Mouse (Mus musculus) hindbrain, postnatal 0 days (tissue): ENCODE measurements at regions not wholly inside any gene's neighbourhood (a gene's known extent, or its start where the extent isn't known, plus 50 kb on each side); places are given as distances from the start of the nearest gene placed in this dataset.

ENCODE experiments used
- ATAC-seq: fragments of 200-750 bp; cut with Nextera tagmentation; 2 replicates; pipeline ENCODE4 v1.8.0; 2017; ENCODE audit warnings: mild to moderate bottlenecking, moderate TSS enrichment, moderate library complexity
- DNase-seq: peaks from one replicate; pipeline ENCODE4 v3.0.0-alpha.2; 2015; ENCODE audit warnings: low spot score
- H3K27ac ChIP-seq: fragments of 300-500 bp; sonication (generic); 2 replicates; pipeline ENCODE4 v1.5.1; 2014; ENCODE audit warnings: mild to moderate bottlenecking
- H3K27me3 ChIP-seq: fragments of 300-500 bp; sonication (generic); 2 replicates; pipeline ENCODE4 v1.6.1; 2014; ENCODE audit warnings: low read length, mixed read lengths; ENCODE audit not compliant: insufficient read depth
- H3K36me3 ChIP-seq: fragments of 300-500 bp; sonication (generic); 2 replicates; pipeline ENCODE4 v1.6.1; 2014; ENCODE audit warnings: low read length, mixed read lengths; ENCODE audit not compliant: insufficient read depth
- H3K4me1 ChIP-seq: fragments of 300-500 bp; sonication (generic); 2 replicates; pipeline ENCODE4 v1.6.1; 2014; ENCODE audit warnings: antibody characterized with exemption, low read length, mixed read lengths; ENCODE audit not compliant: insufficient read depth
- H3K4me2 ChIP-seq: fragments of 300-500 bp; sonication (generic); 2 replicates; pipeline ENCODE4 v1.6.1; 2014; ENCODE audit warnings: low read depth, mild to moderate bottlenecking, low read length, moderate library complexity, mixed read lengths
- H3K4me3 ChIP-seq: fragments of 300-500 bp; sonication (generic); 2 replicates; pipeline ENCODE4 v1.5.1; 2014; ENCODE audit warnings: low read length
- H3K9ac ChIP-seq: fragments of 300-500 bp; sonication (generic); replicated peaks from 2 replicates; pipeline ENCODE4 v1.6.1; 2014; ENCODE audit warnings: mild to moderate bottlenecking, low read length, moderate library complexity, mixed read lengths
- H3K9me3 ChIP-seq: fragments of 300-500 bp; sonication (generic); 2 replicates; pipeline ENCODE4 v1.6.1; 2016; ENCODE audit warnings: low read length, mixed read lengths
- CTCF ChIP-seq: IDR thresholded peaks from 2 replicates; pipeline ENCODE4 v1.5.1; 2016; ENCODE audit warnings: antibody characterized with exemption, control low read depth, low read depth
- WGBS: fragments of 180-500 bp; shearing (Covaris S2); extraction: QIAGEN DNeasy Blood & Tissue Kit; methylation state at CpG from one replicate; pipeline ENCODE4 v1.1.7; 2014; 5-methylcytosine and 5-hydroxymethylcytosine counted together

- Histone ChIP-seq H3K4me3 (no peak overlapping the region), H3K4me2 (no peak overlapping the region), H3K27me3 (no peaks in the 10 kb centered on the region), H3K4me1 (no peaks in the 10 kb centered on the region), H3K9ac (no peak overlapping the region), H3K27ac (no peak overlapping the region), H3K36me3 (no peaks in the 10 kb centered on the region), H3K9me3 (no peaks in the 10 kb centered on the region)
- TF ChIP-seq CTCF: no peak
- no peak for DNase-seq
- WGBS: 83% methylated on average over 6 of the region's 6 CpGs
- no peak for ATAC-seq
Measured at GRCm38 (mm10) chr16:75384526-75385222, 201.2 kb downstream of the Lipi start.

- Histone ChIP-seq H3K9ac (no peak overlapping the region), H3K4me1 (no peaks in the 10 kb centered on the region), H3K27me3 (no peaks in the 10 kb centered on the region), H3K4me3 (no peak overlapping the region), H3K9me3 (no peaks in the 10 kb centered on the region), H3K36me3 (no peaks in the 10 kb centered on the region), H3K4me2 (no peak overlapping the region), H3K27ac (no peak overlapping the region)
- TF ChIP-seq CTCF: peak; percentile 28
- ATAC-seq: no peak
- 55% methylated on average over 1 of the region's 1 CpGs for WGBS
- no peak for DNase-seq
Measured at GRCm38 (mm10) chr16:75381191-75381590, 204.7 kb downstream of the Lipi start.

DNA sequence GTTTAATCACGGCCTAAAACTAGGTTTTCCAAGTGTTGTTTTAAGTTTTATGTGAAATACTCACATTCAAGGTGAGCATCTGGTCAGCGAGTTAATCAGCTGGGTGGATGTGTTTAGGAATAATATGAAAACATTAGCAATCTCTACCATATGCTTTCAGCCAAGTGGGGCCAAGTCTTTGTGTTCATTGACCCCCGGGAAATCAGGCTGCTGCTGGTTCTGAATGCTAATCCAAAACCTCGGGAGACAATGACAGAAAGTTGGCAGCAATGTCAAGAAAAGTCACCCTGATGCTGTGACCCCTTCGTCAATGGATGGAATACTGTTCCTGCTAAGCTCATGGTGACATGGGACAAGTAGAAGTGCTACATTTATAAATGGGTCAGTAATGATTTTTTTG is 216.2 kb downstream of the Lipi start:
- ATAC-seq (peak; percentile 45; the same call in 1 of the 2 replicates), DNase-seq (peak; percentile 63)
- no peak overlapping the region for H3K9ac ChIP-seq
- WGBS: 35% methylated on average over 5 of the region's 5 CpGs
- no peak overlapping the region for H3K27ac ChIP-seq
- H3K4me3 ChIP-seq: no peak overlapping the region
- no peaks in the 10 kb centered on the region for H3K9me3 ChIP-seq
- no peaks in the 10 kb centered on the region for H3K4me1 ChIP-seq
- H3K4me2 ChIP-seq: no peak overlapping the region
- no peak for TF ChIP-seq CTCF
- no peaks in the 10 kb centered on the region for H3K36me3 ChIP-seq
- no peaks in the 10 kb centered on the region for H3K27me3 ChIP-seq

DNA sequence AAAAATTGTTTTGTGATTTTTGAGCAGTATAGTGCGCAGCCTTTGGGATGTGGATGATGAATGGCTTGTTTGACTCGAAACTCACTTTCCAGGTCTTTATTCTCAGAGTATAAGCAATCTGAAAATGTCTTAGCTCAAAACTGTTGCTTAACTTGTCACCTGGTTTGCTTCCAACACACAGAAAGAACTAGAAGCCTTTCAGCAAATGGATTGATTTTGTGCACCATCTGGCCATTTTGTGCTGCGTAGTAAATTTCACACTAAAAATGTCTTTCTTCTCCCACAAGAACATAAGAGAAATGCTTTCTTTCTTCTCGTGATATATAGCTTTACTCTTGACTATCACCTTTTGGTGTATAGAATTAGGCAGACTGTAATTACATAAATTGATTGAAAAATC is 219.1 kb downstream of the Lipi start:
- ATAC-seq (no peak), DNase-seq (no peak)
- TF ChIP-seq CTCF: no peak
- 86% methylated on average over 4 of the region's 4 CpGs for WGBS
- Histone ChIP-seq H3K4me3 (no peak overlapping the region), H3K4me1 (no peaks in the 10 kb centered on the region), H3K9me3 (no peaks in the 10 kb centered on the region), H3K4me2 (no peak overlapping the region), H3K27ac (no peak overlapping the region), H3K9ac (no peak overlapping the region), H3K27me3 (no peaks in the 10 kb centered on the region), H3K36me3 (no peaks in the 10 kb centered on the region)

- no peak for TF ChIP-seq CTCF
- Histone ChIP-seq H3K4me1 (no peaks in the 10 kb centered on the region), H3K27ac (no peak overlapping the region), H3K9me3 (no peaks in the 10 kb centered on the region), H3K4me2 (no peak overlapping the region), H3K27me3 (no peaks in the 10 kb centered on the region), H3K4me3 (no peak overlapping the region), H3K9ac (no peak overlapping the region), H3K36me3 (no peaks in the 10 kb centered on the region)
- 30% methylated on average over 8 of the region's 8 CpGs for WGBS
- DNase-seq (peak; percentile 29), ATAC-seq (0 out of 2 replicates have a peak, but pooled peaks have one; percentile 47)
Measured at GRCm38 (mm10) chr16:75365361-75365994, 220.4 kb downstream of the Lipi start.

- peak; percentile 67 for DNase-seq
- Histone ChIP-seq H3K4me1 (no peaks in the 10 kb centered on the region), H3K27me3 (no peaks in the 10 kb centered on the region), H3K4me3 (no peak overlapping the region), H3K9me3 (no peaks in the 10 kb centered on the region), H3K27ac (no peak overlapping the region), H3K4me2 (no peak overlapping the region), H3K36me3 (no peaks in the 10 kb centered on the region), H3K9ac (no peak overlapping the region)
- 67% methylated on average over 4 of the region's 4 CpGs for WGBS
- 0 out of 2 replicates have a peak, but pooled peaks have one; percentile 45 for ATAC-seq
- TF ChIP-seq CTCF: peak; percentile 72
Measured at GRCm38 (mm10) chr16:75362095-75362494, 223.8 kb downstream of the Lipi start.

DNA sequence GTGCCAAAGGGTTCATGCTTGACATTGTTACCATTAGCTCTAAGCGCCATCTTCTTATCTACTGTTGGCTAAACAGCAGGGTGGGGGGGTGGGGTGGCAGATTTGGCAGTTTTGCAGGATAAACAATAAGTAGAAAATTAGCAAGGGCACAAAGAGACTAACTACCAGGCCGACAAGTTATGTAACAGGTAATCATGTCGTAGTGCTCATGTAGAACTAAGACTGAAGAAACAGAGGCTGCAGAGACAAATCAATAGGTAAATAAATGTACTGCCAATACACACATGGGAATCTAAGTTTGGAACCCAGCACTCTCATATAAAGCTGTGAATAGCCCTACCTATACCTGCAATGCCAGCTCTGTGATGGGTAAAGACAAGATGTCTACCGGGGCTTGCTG is 225.1 kb downstream of the Lipi start:
- Histone ChIP-seq H3K9me3 (no peaks in the 10 kb centered on the region), H3K9ac (no peak overlapping the region), H3K4me3 (no peak overlapping the region), H3K4me2 (no peak overlapping the region), H3K27ac (no peak overlapping the region), H3K4me1 (no peaks in the 10 kb centered on the region), H3K36me3 (no peaks in the 10 kb centered on the region), H3K27me3 (no peaks in the 10 kb centered on the region)
- no peak for DNase-seq
- 88% methylated on average over 4 of the region's 4 CpGs for WGBS
- TF ChIP-seq CTCF: no peak
- ATAC-seq: no peak
